Mouse (Mus musculus) megakaryocyte, embryonic 14.5 days (primary cell): Measurements from ENCODE around the gene Cdhr5. TPM values are rescaled to one million over a fixed set of nuclear protein-coding genes. Genes with fewer than 3 reads are reported as not detected.

Source experiments
- H3K27me3 ChIP-seq: replicated peaks from 2 replicates; pipeline ENCODE3; 2012; ENCODE audit warnings: inconsistent platforms
- H3K36me3 ChIP-seq: replicated peaks from 2 replicates; pipeline ENCODE3; 2012; ENCODE audit warnings: low read length, inconsistent platforms, mixed read lengths
- H3K4me1 ChIP-seq: 2 replicates; pipeline ENCODE4 v1.6.1; 2012; ENCODE audit warnings: inconsistent platforms
- H3K4me3 ChIP-seq: replicated peaks from 2 replicates; pipeline ENCODE3; 2012; ENCODE audit warnings: moderate library complexity, mild to moderate bottlenecking, inconsistent platforms
- H3K9me3 ChIP-seq: 2 replicates; pipeline ENCODE4 v1.6.1; 2012; ENCODE audit warnings: inconsistent platforms
- FLI1 ChIP-seq: IDR thresholded peaks from 2 replicates; pipeline ENCODE4 v1.6.1; 2012; ENCODE audit warnings: low read length, inconsistent platforms, mixed read lengths
- GATA1 ChIP-seq: IDR thresholded peaks from 3 replicates; pipeline ENCODE4 v1.6.1; 2012; ENCODE audit warnings: mixed read lengths, low read length, inconsistent platforms, borderline replicate concordance
- polyA plus RNA-seq: library from polyadenylated mRNA; stranded (reverse); fragments of >175 nt; gene quantifications from 2 replicates; pipeline ENCODE4 v1.2.3, GENCODE M21; 2012; ENCODE audit warnings: low replicate concordance; ENCODE audit not compliant: insufficient read depth

Gene Cdhr5
- polyA plus RNA-seq, 1 experiment = not detected

DNA sequence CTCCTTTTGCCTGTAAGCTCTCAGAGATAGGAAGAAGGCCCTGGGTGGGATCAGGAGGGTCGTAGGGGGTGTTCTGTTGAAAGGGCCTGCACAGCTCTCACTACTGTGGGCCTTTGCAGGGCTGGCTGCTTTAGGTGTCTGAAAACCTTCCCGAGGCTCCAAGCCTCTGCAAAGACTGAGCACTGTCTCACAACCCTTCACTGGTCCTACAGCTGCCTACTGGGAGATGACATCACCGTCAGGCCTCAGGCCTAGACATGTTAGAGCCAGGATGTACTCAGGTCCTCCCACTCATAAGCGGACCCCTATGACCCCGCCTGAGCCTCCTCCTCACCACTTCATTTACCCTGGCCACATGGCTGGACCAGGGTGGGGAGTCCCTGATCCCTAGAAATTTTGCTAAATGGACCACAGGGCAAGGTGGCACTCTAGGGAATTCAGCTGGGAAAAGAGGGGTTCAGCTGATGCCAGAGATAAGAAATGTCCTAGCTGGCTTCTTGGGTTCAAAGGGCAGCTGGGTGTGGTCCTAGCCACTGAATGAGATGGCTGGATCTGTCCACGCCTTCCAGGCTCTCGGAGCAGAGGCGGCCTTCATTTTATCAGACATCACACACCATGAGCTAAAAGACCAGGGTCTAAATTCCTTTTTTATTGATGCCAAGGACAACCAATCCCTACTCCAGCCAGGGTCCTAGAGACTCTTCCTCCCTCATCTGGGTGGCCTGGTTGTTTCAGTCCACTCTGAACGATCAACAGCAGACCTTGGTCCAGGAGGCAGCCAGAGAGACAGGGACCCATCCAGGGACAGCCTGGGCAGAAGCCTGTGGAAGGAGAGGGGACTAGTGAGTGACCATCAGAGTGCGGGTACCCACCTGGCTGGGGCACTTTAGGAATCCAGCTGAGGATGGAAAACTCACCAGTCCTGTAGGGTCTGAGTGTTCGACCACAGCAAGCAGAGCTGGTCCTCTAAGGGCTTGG lies 1.4 kb upstream of the Cdhr5 start:
- H3K4me3 ChIP-seq = no peak overlapping the region
- TF ChIP-seq FLI1 = no peak
- no peak for TF ChIP-seq GATA1
- no peaks in the 10 kb centered on the region for H3K36me3 ChIP-seq
- H3K27me3 ChIP-seq = peaks cover 85% of the 10 kb centered on the region
- peaks cover 42% of the 10 kb centered on the region for H3K4me1 ChIP-seq
- no peaks in the 10 kb centered on the region for H3K9me3 ChIP-seq

DNA sequence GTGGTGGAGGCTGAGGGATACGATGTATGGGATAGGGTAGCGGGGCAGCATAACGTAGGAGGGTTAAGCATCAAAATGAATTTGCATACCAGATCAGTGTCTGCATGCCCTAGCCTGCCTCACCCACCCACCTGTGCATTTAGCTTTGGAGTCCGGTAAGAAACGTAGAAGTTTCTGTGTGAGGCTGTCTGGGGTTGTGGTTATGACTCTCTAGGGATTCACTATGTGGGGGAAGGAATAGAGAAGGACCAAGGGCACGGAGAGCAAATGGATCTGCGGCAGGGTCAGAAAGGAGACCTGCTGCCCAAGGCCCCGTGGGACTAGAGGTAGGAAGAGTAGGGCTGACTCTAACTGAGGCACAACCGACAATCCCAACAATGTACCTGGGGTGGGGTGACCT lies 1.2 kb downstream of the Cdhr5 start:
- Histone ChIP-seq H3K27me3 (peaks cover 85% of the 10 kb centered on the region), H3K4me1 (peaks cover 48% of the 10 kb centered on the region), H3K9me3 (no peaks in the 10 kb centered on the region), H3K36me3 (no peaks in the 10 kb centered on the region), H3K4me3 (no peak overlapping the region)
- TF ChIP-seq FLI1 (no peak), GATA1 (no peak)

DNA sequence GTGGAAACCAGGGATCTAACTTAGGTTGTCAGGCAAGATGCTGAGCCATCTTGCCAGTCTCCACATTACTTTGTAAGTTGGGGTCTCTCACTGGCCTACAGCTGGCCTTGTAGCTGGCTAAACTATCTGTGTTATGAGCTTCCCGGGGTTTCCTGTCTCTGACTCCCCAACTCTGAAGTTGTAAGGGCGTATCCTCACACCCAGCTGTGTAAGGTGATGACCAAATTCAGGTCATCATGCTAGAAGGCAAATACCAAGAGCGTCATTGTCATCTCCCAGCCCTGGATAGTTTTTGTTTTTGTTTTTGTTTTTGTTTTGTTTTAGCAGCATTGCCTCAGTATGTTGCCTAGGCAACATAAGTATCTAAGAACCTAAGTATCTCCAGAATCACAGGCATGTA lies 6.0 kb downstream of the Cdhr5 start:
- Histone ChIP-seq H3K36me3 (no peaks in the 10 kb centered on the region), H3K27me3 (peaks cover 52% of the 10 kb centered on the region), H3K4me3 (no peak overlapping the region), H3K4me1 (peaks cover 53% of the 10 kb centered on the region), H3K9me3 (no peaks in the 10 kb centered on the region)
- TF ChIP-seq GATA1 (no peak), FLI1 (no peak)

DNA sequence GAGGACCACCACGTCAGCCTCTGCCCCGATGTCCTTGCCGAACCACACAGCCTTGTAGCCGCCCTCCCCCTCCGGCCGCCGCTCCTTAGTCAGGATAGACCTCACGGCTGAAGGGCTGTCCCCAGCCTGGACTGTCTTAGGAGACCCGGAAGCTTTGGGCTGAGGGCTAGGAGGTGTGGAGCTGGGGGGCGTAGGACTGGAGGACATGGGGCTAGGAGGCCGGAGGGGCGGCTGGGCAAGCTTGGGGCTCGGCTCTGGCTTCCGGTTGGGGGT lies 7.4 kb downstream of the Cdhr5 start:
- Histone ChIP-seq H3K27me3 (peaks cover 40% of the 10 kb centered on the region), H3K36me3 (peaks cover 9% of the 10 kb centered on the region), H3K4me3 (peak overlapping the region; percentile 91), H3K4me1 (peaks cover 67% of the 10 kb centered on the region), H3K9me3 (no peaks in the 10 kb centered on the region)
- no peak for TF ChIP-seq GATA1
- no peak for TF ChIP-seq FLI1

DNA sequence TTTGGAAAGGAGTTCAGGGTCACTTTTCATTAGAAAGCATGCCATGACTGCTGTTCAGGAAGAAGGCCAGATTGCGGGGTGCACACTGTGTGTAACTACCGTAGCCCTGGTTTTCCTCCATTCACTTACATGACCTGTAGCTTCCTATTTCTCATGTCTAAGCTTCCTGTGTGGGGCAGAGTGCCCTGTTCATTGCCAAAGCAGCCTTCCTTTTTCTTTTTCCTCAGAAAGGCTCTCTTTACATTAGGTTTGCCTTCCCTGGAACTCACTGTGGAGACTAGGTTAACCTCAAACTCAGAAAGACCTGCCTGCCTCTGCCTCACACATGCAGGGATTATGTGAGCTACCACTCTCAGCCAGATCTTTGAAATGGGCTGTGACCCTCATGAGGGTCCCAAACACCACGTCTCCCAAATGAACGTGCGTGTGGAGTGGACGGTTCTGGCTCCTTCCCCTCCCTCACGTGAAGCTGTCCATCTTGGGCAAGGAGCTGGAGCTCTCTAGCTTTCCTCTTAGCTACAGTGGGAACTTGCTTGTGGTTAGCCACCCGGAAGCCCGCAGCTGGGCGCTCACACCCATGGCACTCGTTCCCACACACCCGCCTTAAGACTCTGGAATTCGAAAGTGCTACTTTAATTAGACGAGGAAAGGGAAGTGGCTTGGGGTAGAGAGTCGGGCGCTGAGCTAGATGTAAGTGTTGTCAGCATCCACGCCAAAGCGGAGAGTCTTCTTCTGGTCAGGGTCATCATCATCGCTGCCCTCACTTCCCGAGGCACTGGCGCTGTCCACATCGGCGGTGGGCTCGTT lies 7.9 kb downstream of the Cdhr5 start:
- Histone ChIP-seq H3K36me3 (peaks cover 14% of the 10 kb centered on the region), H3K27me3 (peaks cover 34% of the 10 kb centered on the region), H3K9me3 (no peaks in the 10 kb centered on the region), H3K4me1 (peaks cover 67% of the 10 kb centered on the region), H3K4me3 (peak overlapping the region; percentile 91)
- TF ChIP-seq GATA1 (no peak), FLI1 (no peak)

DNA sequence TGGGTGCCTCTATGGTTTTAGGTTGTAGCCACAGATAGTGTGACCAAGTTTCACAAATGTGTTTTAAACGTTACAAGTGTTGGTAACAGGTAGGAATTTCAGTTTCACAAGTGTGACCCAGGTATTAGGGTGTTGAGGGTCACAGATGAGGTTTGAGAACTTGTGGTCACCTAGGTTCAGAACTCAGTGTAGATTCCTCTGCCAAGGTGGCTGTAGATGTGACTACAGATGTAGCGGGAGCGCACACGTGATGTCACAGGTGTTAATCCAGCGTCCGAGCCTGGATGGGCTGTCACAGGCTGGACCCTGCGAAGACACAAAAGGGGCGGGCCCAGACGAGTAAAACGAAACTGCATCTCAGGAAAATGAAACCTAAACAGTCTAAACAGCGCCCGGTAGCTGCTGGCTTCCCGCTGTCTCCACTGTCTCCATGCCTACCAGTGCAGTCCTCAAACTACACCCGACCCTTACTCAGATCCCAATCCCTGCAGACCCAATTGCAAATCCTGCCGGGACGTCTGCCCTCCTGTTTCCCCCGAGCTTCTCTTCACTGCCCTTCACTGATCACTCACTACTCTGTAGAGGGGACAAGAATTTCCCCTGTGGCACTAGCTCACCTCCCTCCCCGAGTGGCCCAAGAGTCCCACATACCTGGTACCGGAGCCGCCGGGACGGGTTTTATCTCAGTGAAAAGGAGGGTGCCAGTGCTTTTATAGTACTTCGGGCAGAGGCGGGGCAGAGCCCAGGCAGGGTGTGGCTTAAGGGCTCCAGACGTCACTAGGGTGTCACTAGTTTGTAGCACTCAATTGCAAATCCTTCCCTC lies 10.6 kb downstream of the Cdhr5 start, which contains the start of gene Irf7:
Irf7 (minus strand) TSS at position 743 of the 823 bp plus-strand sequence.
- Histone ChIP-seq H3K27me3 (peaks cover 7% of the 10 kb centered on the region), H3K4me3 (peak within 1 kb of the TSS; percentile 96), H3K36me3 (peaks cover 41% of the 10 kb centered on the region), H3K4me1 (peaks cover 76% of the 10 kb centered on the region), H3K9me3 (no peaks in the 10 kb centered on the region)
- TF ChIP-seq GATA1 = no peak
- TF ChIP-seq FLI1 = no peak

DNA sequence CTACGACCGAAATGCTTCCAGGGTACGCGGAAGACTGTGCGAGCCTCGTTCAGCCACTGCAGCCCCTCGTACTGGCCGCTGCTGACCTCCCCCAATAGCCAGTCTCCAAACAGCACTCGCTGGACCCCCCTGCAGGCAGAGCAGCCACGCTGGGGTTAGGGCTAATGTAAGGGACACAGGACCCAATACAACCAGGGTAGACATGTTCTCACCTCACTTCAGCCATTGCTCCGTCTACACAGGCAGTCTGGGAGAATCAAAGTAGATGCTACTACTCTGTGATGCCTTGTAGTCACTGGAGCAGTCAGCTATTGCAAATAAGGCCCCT lies 11.2 kb downstream of the Cdhr5 start:
- Histone ChIP-seq H3K36me3 (peaks cover 47% of the 10 kb centered on the region), H3K4me3 (peak overlapping the region; percentile 96), H3K27me3 (peaks cover 4% of the 10 kb centered on the region), H3K4me1 (peaks cover 70% of the 10 kb centered on the region), H3K9me3 (no peaks in the 10 kb centered on the region)
- no peak for TF ChIP-seq FLI1
- no peak for TF ChIP-seq GATA1

DNA sequence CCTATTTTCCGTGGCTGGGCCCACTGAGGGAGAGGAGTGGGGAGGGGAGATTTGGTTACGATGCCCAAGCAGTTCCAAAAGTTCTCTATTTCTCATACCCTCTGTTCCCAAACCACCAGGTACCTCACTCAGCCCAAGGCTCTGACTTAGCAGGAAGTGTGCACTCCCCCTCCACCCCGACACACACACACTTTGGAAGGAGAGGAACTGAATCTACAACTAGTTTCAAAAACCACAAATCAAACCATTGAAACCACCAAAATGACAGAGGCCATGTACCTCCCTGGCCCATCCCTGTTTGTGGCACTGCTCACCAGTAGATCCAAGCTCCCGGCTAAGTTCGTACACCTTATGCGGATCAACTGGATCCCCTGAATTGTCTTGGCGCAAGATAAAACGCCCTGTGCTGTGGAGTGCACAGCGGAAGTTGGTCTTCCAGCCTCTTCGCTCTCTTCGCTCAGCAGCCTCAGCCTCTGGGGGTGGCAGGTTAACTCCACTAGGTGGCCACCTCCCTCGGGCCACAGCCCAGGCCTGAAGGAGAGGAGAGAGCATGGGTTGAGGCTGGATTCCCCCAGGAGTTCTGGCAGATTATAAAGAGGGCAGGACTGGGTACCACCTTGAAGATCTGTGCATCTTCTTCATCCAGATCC lies 11.7 kb downstream of the Cdhr5 start:
- Histone ChIP-seq H3K4me1 (peaks cover 65% of the 10 kb centered on the region), H3K9me3 (no peaks in the 10 kb centered on the region), H3K36me3 (peaks cover 52% of the 10 kb centered on the region), H3K4me3 (peak overlapping the region; percentile 96), H3K27me3 (peaks cover 3% of the 10 kb centered on the region)
- TF ChIP-seq FLI1 = no peak
- TF ChIP-seq GATA1 = no peak

DNA sequence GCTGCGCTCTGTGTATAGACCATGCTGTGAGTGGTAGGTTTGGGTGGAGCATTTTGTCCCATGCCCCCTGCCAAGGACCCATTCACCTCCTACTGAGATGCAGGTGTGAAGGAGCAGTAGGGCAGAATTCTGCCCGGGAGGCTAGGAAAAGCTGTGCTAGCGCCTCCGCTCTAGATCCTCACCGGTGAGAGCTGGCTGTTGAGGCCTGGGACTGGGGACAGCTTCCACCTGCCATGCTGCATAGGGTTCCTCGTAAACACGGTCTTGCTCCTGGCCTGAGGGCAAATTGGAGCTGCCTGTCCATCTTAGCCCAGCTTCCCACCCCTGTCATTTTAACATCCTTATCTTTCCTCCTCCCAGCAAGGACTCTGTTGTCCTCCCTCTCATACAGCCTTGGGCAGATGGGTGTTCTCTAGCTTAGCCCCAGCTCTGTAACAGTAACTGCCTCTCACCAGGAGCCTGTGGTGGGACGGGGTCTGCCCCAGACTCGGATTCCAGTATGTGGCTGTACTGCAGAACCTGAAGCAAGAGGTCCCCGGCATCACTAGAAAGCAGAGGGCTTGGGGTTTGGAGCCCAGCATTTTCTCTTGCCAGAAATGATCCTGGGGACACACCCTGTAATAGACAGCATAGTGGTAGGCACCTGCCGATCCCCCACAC lies 12.4 kb downstream of the Cdhr5 start:
- Histone ChIP-seq H3K4me1 (peaks cover 58% of the 10 kb centered on the region), H3K36me3 (peaks cover 59% of the 10 kb centered on the region), H3K27me3 (no peaks in the 10 kb centered on the region), H3K4me3 (peak overlapping the region; percentile 18), H3K9me3 (no peaks in the 10 kb centered on the region)
- TF ChIP-seq FLI1 (no peak), GATA1 (no peak)
